Mouse (Mus musculus) thymus, postnatal 36 days (tissue): Measurements from ENCODE around the gene Bex3.

ENCODE experiments used
- DNase-seq, 2 experiments: peaks; one replicate each; pipeline ENCODE4 v3.0.0; 2022; ENCODE audit warnings: mixed read lengths in 2 of 2

The Bex3 gene

GRCm38 (mm10) chrX:136269743-136270392 is at the start of gene Bex3:
Bex3 (plus strand) TSS chrX:136270253.
- DNase-seq = peak; percentile 54 to 76

GRCm38 (mm10) chrX:136223714-136224113 is 46.3 kb upstream of the Bex3 start:
- no peak for DNase-seq

- no peak for DNase-seq
Observed at GRCm38 (mm10) chrX:136227768-136228167, 42.3 kb upstream of the Bex3 start.

- DNase-seq = peak in 1 of 2 experiments; percentile 17
Observed at GRCm38 (mm10) chrX:136238118-136238517, 31.9 kb upstream of the Bex3 start.

- DNase-seq = no peak
Observed at GRCm38 (mm10) chrX:136243181-136243580, 26.9 kb upstream of the Bex3 start.

GRCm38 (mm10) chrX:136244574-136245229 is 25.4 kb upstream of the Bex3 start, which contains the start of gene Tceal9:
Tceal9 (plus strand) TSS chrX:136245079.
- DNase-seq = peak; percentile 46 to 57

- peak; percentile 18 to 27 for DNase-seq
Observed at GRCm38 (mm10) chrX:136245521-136246071, 24.5 kb upstream of the Bex3 start.

GRCm38 (mm10) chrX:136248811-136249210 is 21.2 kb upstream of the Bex3 start:
- DNase-seq = no peak

- DNase-seq = no peak
Observed at GRCm38 (mm10) chrX:136249671-136250070, 20.4 kb upstream of the Bex3 start.

GRCm38 (mm10) chrX:136252023-136252729 is 17.9 kb upstream of the Bex3 start:
- no peak for DNase-seq

GRCm38 (mm10) chrX:136267720-136268119 is 2.3 kb upstream of the Bex3 start:
- no peak for DNase-seq

- no peak for DNase-seq
Observed at GRCm38 (mm10) chrX:136268173-136268572, 1.9 kb upstream of the Bex3 start.

GRCm38 (mm10) chrX:136270393-136271111 is 499 bp downstream of the Bex3 start:
- DNase-seq = peak in 1 of 2 experiments; percentile 31

- no peak for DNase-seq
Observed at GRCm38 (mm10) chrX:136274542-136274941, 4.5 kb downstream of the Bex3 start.

GRCm38 (mm10) chrX:136275386-136275785 is 5.3 kb downstream of the Bex3 start:
- no peak for DNase-seq

GRCm38 (mm10) chrX:136277577-136277976 is 7.5 kb downstream of the Bex3 start:
- DNase-seq = no peak

- no peak for DNase-seq
Observed at GRCm38 (mm10) chrX:136278401-136278800, 8.3 kb downstream of the Bex3 start.

GRCm38 (mm10) chrX:136279410-136279809 is 9.4 kb downstream of the Bex3 start:
- no peak for DNase-seq

GRCm38 (mm10) chrX:136290817-136291281 is 20.8 kb downstream of the Bex3 start:
- DNase-seq = no peak

- peak; percentile 18 to 23 for DNase-seq
Observed at GRCm38 (mm10) chrX:136304295-136304694, 34.2 kb downstream of the Bex3 start.

- no peak for DNase-seq
Observed at GRCm38 (mm10) chrX:136306196-136306595, 36.1 kb downstream of the Bex3 start.

GRCm38 (mm10) chrX:136313303-136313702 is 43.2 kb downstream of the Bex3 start:
- DNase-seq = no peak
